Mouse (Mus musculus) E14TG2a.4 (cell line): ENCODE measurements around the gene Krtap4-6.

Experiments
- CTCF ChIP-seq: conservative IDR thresholded peaks from 2 replicates; pipeline ENCODE4 v1.5.1; 2014; ENCODE audit warnings: low read length
- POU5F1 ChIP-seq: IDR thresholded peaks from 2 replicates; pipeline ENCODE4 v1.6.1; 2014; ENCODE audit warnings: low read length, borderline replicate concordance

GRCm38 (mm10) chr11:99646444-99646843 is 19.3 kb downstream of the Krtap4-6 start:
- TF ChIP-seq CTCF (no peak), POU5F1 (no peak)
